Mouse (Mus musculus) natural killer cell, adult 2 months (primary cell): ENCODE data around the gene Wdtc1.

ENCODE experiments used
- DNase-seq, 2 experiments: peaks; one replicate each; pipeline ENCODE4 v3.0.0; 2022; ENCODE audit warnings: low spot score in 2 of 2

Gene Wdtc1

DNA sequence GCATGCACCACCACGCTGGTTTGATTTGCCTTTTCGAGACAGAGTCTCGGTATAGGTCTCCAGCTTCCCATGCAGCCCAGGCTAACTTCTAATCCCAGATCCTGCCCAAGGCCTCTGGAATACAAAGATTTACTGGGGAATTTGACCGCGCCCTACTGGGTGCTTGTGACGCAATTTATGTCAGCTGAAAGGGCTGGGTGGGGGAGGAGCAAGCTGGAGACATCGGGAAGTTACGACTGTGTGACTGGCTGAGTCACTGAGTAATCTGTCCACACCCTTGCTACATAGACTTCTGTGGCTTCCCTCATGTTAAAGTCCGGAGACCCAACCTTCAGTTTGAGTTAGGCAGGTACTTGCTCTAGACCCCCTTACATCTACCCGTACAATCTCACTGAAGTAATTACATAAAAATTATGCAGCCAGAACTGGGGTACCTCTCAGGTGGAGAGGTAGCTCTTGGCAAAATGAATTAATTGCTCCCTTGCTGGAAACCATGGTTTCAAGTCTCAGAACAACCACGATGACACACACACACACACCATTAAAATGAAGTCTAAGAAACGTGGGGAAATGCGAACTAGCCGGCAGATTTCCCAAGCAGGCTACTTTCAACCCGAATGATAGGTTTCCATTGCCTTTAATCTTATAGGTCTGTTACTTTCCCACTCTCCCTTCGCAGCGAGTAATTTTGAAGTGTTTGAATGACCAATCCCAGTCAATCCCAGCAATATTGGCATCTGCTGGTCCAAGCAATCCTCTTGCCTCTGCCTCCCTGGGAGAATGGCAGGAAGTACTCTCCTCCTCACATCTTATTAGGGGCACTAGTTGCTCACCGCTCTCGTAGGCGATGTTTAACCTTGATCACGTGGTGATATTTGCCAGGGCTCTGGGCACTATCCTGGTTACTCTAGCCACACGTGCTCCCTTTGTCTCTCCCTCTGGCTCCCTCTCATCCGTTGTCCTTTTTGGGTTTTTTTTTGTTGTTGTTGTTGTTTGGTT lies at the start of gene Wdtc1:
Wdtc1 (minus strand) TSS at position 115 of the 999 bp plus-strand sequence.
- DNase-seq: no peak

DNA sequence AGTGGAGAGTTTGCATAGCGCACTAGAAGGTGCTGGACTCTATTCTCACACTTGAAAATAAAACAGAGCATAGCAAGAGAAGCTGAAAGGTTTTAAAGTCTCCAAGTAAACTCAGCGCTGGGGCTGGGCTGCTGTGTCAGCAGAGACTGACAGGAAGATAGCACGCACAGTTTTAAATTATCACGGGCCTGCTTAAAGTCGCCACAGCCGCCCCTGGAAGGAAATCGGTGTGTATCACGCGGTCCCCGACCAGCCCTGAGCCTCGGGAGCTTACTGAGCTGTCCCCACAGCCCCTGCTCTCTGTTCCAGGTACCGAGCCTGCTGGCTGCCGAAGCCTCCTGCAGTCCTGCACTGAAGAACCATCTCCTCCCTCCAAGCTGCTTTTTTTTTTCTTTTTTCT lies 48.7 kb upstream of the Wdtc1 start:
- no peak for DNase-seq

DNA sequence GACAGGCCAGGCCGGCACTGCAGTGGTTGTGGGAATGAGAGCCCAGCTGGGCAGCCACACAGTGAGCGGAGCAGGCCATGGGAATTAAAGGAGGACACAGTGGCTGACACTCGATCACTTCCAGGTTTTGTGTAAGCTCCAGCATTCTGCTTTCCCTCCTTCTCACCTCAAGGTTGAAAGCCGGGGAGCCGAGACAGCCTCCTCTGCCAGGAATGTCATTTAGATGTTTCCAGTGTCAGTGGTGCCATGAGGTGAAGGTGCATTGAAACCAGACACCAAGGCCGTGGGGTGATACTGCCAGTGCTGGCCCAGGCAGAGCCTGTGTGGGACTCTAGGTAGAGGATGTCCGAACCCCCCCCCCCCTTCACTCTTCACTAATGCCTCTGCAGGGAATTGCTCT lies 46.8 kb upstream of the Wdtc1 start:
- DNase-seq: no peak

DNA sequence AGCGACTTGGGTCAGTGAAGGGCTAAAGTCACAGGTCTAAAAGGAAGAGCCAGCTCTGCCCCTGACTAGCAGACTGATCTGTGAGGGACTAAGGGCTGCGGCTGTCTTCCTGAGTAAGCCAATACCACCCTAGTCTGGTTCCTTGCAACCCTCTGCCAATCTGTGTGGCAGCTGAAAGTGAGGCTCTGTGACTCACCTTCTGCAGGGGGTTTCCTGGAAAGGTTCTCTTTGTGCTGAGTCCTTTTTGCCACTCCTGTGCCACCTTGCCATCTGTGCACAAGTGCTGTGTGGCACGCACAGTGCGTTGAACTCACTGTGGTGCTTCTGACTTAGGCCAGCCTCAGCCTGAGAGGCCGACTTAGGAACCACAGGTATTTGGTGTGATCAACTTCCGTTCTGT lies 46.2 kb upstream of the Wdtc1 start:
- no peak for DNase-seq

DNA sequence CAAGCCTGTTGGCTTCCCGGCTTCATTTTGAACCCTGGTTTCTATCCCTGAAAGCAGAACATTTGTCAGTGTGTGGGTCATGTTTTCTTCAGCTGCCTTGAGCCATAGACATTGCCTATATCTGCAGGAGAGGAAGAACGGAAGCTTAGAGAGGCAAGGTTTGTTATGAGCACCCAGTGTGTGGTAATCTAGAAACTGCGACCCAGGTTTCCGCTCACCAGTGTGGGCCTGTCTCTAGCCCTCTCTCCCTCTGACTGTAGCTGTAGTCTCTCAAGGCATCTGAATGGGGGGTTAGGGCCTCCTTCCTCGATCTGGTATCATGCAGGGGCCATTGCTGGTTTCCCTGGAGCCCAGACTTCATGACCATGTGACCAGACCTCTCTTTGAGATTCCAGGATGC lies 45.3 kb upstream of the Wdtc1 start:
- no peak for DNase-seq

DNA sequence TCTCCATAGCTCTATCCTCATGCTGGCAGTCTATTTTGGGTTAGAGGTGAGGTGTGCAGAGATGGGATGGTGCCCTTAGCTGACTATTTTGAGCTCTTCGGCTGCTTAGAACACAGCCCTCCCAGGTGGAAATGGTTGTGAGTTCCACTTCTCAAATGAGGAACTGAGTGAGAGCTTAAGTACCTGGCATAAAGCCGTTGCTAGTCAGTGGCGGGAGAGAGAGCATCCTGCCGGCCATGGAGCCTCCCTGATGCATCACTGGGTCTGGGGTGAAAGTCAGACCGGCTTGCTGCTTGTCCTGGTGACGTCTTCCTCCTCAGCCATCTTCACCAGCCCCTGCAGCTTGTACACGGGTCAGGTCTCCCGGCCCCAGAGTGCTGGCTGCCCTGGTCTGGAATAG lies 44.7 kb upstream of the Wdtc1 start:
- no peak for DNase-seq

DNA sequence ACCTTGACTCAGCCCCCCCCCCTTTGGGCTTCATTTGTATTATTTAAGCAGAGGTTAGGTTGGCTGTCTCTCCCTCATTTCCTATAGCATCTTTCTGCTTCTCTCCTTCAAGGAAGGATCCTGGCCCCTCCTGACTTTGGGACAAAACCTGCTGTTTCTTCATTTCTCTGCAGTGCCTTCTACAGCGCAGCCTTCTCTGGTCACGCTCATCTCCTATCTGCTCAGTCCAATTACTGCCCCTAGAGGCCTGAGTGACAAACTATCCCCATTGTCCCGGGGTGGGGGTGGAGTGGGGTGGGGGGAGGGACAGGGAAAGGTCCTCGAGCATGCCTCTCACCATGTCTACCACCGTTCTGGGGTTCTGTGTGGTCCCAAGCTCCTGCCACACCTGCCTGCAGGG lies 44.0 kb upstream of the Wdtc1 start:
- DNase-seq: no peak

DNA sequence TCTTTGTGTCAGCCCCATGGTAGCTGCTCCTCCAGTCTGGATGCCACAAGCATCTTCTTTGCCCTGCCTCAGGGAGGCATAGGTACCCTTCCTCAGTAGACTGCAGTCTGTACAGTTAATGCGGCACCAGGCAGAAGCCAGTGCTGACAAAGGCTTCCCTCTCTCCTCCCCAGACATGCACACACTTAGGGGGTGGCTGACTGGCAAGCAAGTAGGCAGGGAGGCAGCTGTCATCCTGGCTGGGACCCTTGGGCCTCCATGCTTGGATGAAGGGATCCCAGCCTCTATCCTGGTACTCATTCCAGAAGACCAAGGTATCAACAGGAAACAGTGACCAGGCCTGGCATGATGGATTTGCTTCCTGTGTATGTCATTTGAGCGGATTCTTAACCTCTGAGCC lies 42.8 kb upstream of the Wdtc1 start:
- DNase-seq: no peak

DNA sequence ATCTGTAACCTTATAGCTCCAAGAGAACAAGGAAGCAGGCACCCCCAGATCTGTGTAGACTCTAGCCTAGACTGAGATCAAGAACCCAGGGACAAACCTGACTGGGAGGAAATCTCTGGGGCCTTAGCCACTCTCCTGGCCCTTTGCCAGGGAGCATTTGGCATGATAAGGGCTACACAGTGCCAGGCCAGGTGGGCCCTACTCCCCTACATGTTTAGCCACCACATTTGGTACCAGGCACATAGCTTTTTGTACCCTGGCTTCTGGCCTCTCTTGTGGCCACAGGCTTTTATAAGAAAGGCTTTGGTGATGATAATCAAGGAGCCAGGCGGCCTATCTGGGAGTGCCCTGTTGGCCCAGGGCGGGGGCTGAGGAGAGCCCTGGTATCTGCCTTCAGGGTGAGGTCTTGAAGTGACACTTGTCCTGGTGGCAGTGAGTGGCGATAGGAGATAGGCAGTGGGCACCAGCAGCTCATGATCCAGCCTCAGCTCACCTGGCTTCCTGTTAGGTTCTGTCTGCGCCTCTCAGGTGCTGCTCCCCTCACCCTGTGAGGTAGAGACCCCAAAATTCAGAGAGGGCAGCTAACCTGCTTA lies 41.8 kb upstream of the Wdtc1 start:
- no peak for DNase-seq

DNA sequence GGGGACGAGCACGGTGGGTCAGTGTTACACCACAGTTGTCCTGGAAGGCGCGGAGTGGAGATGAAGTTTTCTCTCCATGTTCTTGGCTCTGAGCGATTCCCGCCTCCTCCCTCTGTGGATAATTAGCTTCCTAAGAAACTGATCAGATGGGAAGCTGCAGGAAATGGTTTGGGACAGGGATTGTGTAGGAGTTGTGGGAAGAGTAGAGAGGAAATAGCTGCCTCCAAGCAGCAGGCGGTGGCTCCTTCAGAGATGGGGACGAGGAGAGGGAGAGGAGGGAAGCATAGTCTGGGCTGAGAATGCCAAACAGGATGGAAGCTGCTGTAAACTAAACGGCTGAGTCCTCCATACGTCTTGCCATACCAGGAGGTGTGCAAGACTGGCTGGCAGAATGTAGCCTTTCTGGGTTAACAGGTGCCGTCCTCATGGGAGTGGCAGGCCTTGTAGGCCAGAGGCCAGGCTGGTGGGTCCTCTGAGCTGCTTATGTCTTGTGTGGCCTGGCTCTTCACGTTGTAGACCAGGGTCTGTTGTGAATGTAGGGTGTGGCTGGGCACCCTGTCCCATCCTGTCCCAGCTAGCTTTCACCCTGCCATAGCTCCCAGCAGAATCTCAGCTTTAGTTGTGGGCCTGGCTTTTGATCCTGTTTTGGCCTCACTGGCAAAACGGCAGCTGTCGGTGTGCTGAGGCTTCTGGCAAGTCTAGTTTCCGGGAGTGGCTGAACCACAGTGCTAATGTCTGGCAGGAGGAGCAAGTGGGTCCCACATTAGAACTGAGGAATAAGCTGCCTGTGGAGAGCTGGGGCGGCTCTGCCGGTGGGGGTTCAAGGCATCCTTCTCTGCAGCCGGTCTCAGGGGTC lies 38.1 kb upstream of the Wdtc1 start:
- no peak for DNase-seq

DNA sequence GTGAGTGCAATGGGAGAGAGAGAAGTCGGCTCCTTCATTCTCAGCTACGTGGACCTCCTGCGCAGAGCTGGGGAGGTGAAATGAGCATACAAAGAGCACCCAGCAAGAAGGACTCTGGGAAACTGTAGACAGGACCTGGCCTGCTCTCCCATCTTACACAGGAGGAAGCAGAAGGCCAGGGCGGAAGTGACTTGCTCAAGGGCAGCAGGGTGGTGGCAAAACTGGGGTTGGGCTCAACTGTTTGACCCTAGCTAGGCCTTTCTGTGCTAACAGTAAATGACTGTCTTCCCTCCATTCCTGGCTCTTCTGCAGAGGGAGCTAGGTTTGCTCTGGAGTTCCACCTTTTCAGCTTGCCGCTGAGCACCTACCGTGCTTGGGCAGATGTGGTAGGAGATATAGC lies 37.3 kb upstream of the Wdtc1 start:
- DNase-seq: no peak

DNA sequence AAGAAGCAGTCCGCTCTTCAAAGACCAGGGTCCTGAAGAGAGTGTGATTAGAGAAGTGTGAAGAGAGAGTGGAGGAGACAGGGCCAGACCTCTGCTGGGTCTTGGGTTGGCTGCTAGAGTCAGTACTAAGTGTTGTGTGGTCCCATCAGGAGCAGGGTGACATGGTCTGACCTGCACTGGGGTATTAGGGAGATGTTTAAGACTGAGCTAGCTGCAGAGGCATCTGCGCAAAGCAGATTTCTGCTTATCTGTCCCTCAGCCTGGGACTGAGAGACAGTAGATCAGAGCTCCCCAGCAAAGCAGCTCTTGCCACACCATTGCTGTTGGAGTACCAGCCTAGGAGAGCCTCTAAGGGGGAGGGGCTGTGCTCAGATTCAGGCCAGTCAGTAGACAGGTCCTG lies 36.8 kb upstream of the Wdtc1 start:
- no peak for DNase-seq

DNA sequence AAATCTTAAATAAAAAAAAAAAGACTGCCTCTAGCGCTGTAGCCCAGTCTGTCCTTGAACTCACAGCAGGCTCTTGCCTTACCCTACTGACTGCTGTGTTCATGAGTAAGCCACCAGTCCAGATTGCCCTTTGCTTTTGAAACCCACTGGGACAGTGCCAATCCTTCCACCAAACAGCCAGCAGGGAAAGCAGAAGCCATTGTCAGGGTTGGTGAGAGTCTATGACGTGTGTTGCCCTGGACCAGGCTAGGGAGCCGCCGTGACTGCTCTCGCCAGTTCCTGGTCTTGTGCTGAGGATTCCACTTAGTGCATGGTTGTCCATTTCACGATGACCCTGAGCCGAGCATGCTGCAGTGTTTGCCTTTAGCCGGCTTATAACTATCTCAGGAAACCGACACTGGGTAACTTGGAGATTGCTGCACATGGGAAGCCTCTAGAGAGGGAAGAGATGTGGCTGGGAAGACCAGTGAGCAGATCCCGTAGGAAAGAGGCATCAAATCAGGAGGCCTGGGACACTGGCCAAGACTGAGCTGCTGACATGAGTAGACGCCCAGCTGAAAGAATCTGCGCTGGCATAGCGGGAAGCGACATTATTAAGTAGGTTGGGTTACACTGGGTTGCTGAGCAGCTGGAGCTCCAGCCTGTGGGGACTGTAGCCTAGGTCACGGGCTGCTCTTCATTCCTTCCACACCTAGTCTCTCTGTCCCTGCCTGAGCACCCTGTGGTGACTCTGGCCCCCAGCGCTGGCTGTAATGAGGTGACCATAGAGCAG lies 35.7 kb upstream of the Wdtc1 start:
- no peak for DNase-seq

DNA sequence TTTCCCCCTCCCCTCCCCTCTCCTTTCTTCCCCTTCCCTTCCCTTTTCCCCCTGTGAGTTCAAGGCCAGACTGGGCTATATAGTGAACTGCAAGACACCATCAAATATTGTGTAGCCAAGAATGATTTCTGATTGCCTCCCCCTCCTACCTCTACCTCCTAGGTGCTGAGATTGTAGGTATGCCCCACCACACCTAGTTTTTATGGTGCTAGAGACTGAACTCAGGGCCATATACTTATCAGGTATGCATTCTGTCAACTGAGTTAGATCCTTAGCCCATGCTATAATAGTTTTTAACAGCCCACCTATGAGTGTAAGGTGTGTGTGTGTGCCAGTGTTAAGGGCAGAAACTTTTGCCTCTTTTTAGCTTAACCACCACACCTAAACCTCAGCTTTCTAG lies 33.8 kb upstream of the Wdtc1 start:
- DNase-seq: no peak

DNA sequence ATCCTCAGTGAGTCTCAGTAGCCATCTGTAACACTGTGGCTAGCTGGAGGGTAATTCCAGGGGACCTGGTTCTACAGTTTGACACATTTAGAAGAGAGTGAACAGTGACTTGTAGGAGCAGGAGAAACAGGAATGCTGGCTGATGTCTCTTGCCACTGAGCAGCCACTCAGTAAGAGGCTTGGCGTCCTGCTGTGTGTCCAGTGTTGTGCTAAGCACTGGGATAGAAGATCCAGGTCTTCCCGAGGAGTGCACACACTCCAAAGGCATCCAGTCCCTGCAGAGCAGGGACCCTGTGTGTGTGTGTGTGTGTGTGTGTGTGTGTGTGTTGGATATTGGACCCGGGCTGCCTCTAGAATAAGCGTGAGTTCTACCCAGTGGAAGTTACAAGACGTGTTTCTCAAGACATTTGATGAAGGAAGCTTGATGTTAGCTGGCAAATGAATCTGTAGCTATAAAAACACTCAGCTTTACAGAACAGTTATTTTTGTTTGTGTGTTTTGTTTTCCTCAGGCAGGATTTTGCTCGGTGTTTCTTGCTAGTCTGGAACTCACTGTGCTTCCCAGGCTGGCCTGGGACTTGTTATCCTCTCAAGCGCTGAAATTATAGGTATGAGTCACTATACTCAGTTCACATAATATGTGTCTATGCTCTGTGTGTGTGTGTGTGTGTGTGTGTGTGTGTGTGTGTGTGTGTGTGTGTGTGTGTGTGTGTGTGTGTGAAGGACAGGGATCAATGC lies 32.9 kb upstream of the Wdtc1 start:
- no peak for DNase-seq

DNA sequence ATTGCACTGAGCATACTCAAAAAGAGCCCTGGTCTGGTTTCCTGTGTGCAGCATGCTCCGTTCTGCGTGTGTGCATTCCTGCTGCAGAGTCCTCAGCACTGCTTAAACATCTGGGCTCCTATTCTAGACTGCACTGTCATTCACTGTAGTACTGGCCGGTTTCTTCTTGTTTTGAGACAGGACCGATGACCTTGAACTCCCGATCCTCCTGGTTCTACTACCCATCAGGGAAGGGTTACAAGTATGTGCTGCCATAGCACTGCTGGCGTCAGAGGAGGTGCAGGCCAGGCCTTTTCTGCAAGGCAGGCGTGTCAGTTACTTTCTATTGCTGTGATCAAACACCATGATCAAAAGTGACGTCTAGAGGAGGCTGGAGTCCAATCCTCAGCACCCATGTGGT lies 27.9 kb upstream of the Wdtc1 start:
- DNase-seq: no peak

DNA sequence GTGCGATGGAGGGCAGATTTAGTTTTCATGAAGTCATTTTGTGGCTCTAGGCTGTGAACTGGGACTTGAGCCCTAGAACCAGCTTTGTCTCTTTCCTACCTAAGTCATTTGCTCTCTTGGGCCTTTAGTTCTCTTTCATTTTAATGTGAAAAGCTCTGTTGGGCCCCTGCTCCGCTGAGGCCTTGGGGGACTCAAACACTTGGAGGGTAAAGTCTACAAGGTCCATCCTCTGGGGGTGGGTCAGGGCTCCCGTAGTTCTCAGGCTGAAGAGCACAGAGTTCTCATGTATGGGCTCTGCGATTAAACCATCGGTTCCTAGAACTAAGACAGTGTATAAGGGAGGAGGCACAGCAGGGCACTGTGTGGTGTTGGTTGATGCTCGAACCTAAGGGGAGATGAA lies 27.3 kb upstream of the Wdtc1 start:
- DNase-seq: no peak

DNA sequence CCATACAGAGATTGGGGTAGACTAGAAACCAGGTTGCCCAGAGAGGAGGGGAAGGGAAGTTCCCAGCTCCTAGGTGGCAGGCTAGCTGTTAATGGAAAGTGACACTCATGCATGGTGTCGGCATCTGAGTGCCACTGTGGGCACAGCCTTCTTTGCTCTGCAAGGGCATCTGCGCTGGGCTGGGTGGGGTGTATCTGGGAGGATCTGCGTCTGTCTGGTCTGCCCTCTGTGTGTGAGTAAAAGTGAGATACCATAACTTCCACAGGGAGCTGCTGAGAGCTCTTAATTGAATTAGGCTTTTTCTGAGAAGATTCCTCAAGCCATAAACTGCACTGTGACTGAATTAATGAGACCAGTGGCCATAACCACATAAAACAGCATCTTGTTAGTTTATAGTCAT lies 26.6 kb upstream of the Wdtc1 start:
- DNase-seq: no peak

DNA sequence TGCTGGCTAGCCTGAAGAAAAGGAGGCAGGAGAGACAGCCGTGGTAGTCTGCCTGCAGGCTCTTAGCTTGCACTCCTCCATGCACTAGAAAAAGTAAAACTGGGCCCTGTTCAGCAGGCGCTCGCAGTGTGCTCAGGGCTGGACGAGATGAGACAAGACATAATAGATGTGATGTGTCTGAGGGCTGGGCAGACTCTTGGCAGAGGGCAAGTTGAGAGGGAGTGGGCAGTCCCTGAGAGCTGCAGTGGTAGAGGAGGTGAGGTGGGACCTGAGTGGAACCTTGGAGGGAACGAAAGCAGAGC lies 25.7 kb upstream of the Wdtc1 start:
- DNase-seq: no peak

DNA sequence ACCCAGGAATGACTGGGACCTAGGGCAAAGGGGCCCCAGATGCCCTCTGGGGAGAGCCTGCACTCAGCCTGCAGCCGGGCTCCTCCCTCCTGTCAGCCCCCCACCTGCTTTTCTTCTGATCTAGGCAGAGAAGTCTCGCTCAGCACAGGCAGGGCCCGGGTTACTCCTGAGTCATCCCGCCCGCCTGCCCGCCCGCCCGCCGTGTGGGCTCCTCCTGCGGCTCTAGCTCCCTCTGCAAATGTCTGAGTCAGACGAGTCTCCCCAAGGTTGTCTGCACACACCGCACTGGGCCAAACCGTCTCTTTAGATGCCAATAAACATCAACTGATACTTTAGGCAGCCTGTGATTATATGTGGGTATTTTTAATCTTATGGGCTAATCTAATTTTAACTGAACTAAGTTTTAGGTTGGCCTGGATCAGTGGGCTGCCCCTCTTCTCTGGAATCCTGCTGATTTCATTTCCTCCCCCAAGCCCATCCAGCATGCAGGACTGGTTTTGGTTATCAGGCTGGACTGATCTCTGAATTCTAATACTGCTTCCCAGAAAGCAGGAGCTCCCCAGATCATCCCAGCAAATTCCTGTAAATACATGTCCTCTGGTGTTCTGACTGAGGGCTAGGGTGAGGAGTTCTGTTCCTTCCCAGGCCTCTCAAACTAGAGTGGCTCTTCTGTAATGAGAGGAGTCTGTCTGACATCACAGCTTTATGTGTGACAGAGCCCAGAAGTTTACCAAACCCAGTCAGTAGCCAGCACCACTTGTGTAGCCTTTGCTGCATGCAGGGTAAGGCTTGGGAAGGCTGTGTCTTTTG lies 25.2 kb upstream of the Wdtc1 start:
- DNase-seq: no peak
